Mouse (Mus musculus): ENCODE data around the gene Svep1. TPM values are rescaled to one million over a fixed set of nuclear protein-coding genes. Genes with fewer than 3 reads are reported as not detected.

Svep1 gene
- total and polyA plus RNA-seq, 3 experiments = not detected

DNA sequence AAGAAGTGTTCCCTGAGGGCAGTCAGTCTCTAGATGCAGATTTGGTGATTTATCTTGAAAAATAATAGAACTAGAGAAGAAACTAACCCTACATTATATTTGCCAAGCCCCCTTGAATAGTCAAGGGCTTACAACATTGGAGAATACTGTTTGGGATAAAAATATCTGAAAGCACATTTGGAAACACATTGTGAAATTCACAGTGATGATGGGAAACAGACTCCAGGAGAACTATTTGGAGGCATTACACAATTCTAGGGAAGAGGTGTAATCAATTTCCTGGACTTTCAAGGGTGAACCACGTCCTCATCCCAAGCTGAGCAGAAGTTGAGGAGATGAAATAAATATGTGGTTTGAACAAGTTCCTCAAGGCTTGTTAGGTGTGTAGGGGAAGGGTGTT, 57.5 kb downstream of the Svep1 start:
- no peak overlapping the region for H3K4me3 ChIP-seq (ENCODE audit: control insufficient read depth in 1 of 2, insufficient read depth in 1 of 2, low read depth in 2 of 2, low read length in 2 of 2)
- H3K79me2 ChIP-seq (ENCODE audit: control insufficient read depth, insufficient read depth, low read length, poor library complexity) = no peaks in the 10 kb centered on the region
- H3K9me3 ChIP-seq (replicated peaks; ENCODE audit: insufficient read depth, low read length) = no peaks in the 10 kb centered on the region
- DNase-seq (ENCODE audit: low read depth, low spot score) = no peak
- no peaks in the 10 kb centered on the region for H3K36me3 ChIP-seq (ENCODE audit: control insufficient read depth in 1 of 2, insufficient read depth in 2 of 2, low read length in 2 of 2)
- TF ChIP-seq ZKSCAN1 (IDR thresholded peaks at IDR 0.05; ENCODE audit: low read depth, low read length) (no peak), MAX (IDR thresholded peaks at IDR 0.05; ENCODE audit: low read length) (no peak), KAT2A (conservative IDR thresholded peaks at IDR 0.05; ENCODE audit: low read depth, low read length) (no peak), ZMIZ1 (IDR thresholded peaks at IDR 0.05; ENCODE audit: low read depth, low read length) (no peak), TCF12 (IDR thresholded peaks at IDR 0.05; ENCODE audit: low read depth, low read length) (no peak), BHLHE40 (IDR thresholded peaks at IDR 0.05; ENCODE audit: borderline replicate concordance, low read depth, low read length) (no peak), RCOR1 (IDR thresholded peaks at IDR 0.05; ENCODE audit: low read depth, low read length) (no peak), JUND (IDR thresholded peaks at IDR 0.05; ENCODE audit: low read depth, low read length) (no peak), MAFK (IDR thresholded peaks at IDR 0.05; ENCODE audit: borderline replicate concordance, low read depth, low read length) (no peak), E2F4 (IDR thresholded peaks at IDR 0.05; ENCODE audit: borderline replicate concordance, low read depth, low read length) (no peak), SMC3 (IDR thresholded peaks at IDR 0.05; ENCODE audit: low read depth, low read length) (no peak)
- no peak overlapping the region for H3K27ac ChIP-seq (ENCODE audit: control insufficient read depth, low read depth, low read length)
- no peaks in the 10 kb centered on the region for H3K4me1 ChIP-seq (ENCODE audit: control insufficient read depth in 1 of 2, insufficient read depth in 2 of 2, low read length in 2 of 2)
- H3K27me3 ChIP-seq (ENCODE audit: control insufficient read depth in 1 of 2, insufficient read depth in 2 of 2, low read length in 2 of 2) = no peaks in the 10 kb centered on the region
- no peak overlapping the region for H3K9ac ChIP-seq (ENCODE audit: control insufficient read depth, low read depth, low read length, poor library complexity, severe bottlenecking)

DNA sequence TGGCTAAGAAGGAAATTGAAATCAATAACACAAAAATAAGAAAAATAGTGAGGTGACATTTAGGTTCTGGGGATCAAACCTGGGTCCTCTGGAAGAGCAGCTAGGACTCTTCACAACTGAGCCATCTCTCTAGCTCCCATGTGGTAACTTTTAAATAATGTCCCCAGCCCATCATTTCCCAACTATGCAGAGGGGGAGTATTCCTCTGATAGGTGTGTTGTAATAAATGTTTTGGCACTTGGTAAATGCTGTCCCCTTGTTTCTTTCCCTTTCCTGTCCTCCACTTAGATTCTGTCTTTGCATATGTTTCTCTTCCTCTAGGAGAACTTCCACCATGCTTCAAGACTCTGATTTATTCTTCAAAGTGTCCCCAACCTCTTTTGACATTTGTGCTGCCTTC, 58.1 kb downstream of the Svep1 start:
- Histone ChIP-seq H3K9me3 (replicated peaks; ENCODE audit: insufficient read depth, low read length) (no peaks in the 10 kb centered on the region), H3K27me3 (ENCODE audit: control insufficient read depth in 1 of 2, insufficient read depth in 2 of 2, low read length in 2 of 2) (no peaks in the 10 kb centered on the region), H3K4me1 (ENCODE audit: control insufficient read depth in 1 of 2, insufficient read depth in 2 of 2, low read length in 2 of 2) (no peaks in the 10 kb centered on the region), H3K79me2 (ENCODE audit: control insufficient read depth, insufficient read depth, low read length, poor library complexity) (no peaks in the 10 kb centered on the region), H3K27ac (ENCODE audit: control insufficient read depth, low read depth, low read length) (no peak overlapping the region), H3K4me3 (ENCODE audit: control insufficient read depth in 1 of 2, insufficient read depth in 1 of 2, low read depth in 2 of 2, low read length in 2 of 2) (no peak overlapping the region), H3K9ac (ENCODE audit: control insufficient read depth, low read depth, low read length, poor library complexity, severe bottlenecking) (no peak overlapping the region), H3K36me3 (ENCODE audit: control insufficient read depth in 1 of 2, insufficient read depth in 2 of 2, low read length in 2 of 2) (no peaks in the 10 kb centered on the region)
- no peak for DNase-seq (ENCODE audit: low read depth, low spot score)
- TF ChIP-seq MAX (IDR thresholded peaks at IDR 0.05; ENCODE audit: low read length) = no peak
- TF ChIP-seq NRF1 (IDR thresholded peaks at IDR 0.05; ENCODE audit: insufficient read depth, low read depth, low read length, poor library complexity, severe bottlenecking) = no peak
- no peak for TF ChIP-seq ZMIZ1 (IDR thresholded peaks at IDR 0.05; ENCODE audit: low read depth, low read length)
- no peak for TF ChIP-seq MAZ (IDR thresholded peaks at IDR 0.05; ENCODE audit: low read depth, low read length)

DNA sequence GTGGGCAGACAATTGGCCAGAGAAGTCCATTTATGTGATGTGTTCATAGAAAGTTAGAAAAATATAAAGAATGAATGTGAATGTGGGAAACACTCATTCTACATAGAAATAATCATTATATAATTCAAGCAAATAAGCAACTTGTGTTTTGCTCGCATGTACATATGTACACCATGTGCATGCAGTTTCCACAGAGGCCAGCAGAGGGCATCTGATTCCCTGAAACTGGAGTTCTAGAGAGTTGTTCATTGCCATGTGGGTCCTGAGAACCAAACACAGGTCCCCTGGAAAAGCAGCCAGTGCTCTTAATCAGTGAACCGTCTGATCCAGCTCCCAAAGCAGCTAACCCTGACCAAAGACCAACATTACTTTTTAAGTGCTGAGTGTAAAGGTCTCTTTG, 60.0 kb downstream of the Svep1 start:
- no peak overlapping the region for H3K9ac ChIP-seq (ENCODE audit: control insufficient read depth, low read depth, low read length, poor library complexity, severe bottlenecking)
- peak; percentile 16 for DNase-seq (ENCODE audit: low read depth, low spot score)

More for the DNA sequence above, 60.0 kb downstream of the Svep1 start:
- TF ChIP-seq RAD21 (IDR thresholded peaks at IDR 0.05; ENCODE audit: low read depth, low read length) = peak; percentile 12
- TF ChIP-seq CTCF (IDR thresholded peaks at IDR 0.05 in 2 of 3, conservative IDR thresholded peaks at IDR 0.05 in 1 of 3; ENCODE audit: control insufficient read depth in 1 of 3, insufficient read depth in 1 of 3, low read depth in 2 of 3, low read length in 3 of 3, poor library complexity in 1 of 3, severe bottlenecking in 1 of 3) = peak; percentile 22 to 41 (median 38); a peak in 5 of 6 replicates
- TF ChIP-seq TCF12 (IDR thresholded peaks at IDR 0.05; ENCODE audit: low read depth, low read length) = no peak
- H3K36me3 ChIP-seq (ENCODE audit: control insufficient read depth in 1 of 2, insufficient read depth in 2 of 2, low read length in 2 of 2) = no peaks in the 10 kb centered on the region
- H3K4me3 ChIP-seq (ENCODE audit: control insufficient read depth in 1 of 2, insufficient read depth in 1 of 2, low read depth in 2 of 2, low read length in 2 of 2) = no peak overlapping the region
- no peaks in the 10 kb centered on the region for H3K27me3 ChIP-seq (ENCODE audit: control insufficient read depth in 1 of 2, insufficient read depth in 2 of 2, low read length in 2 of 2)
- H3K79me2 ChIP-seq (ENCODE audit: control insufficient read depth, insufficient read depth, low read length, poor library complexity) = no peaks in the 10 kb centered on the region
- no peaks in the 10 kb centered on the region for H3K4me1 ChIP-seq (ENCODE audit: control insufficient read depth in 1 of 2, insufficient read depth in 2 of 2, low read length in 2 of 2)
- H3K9me3 ChIP-seq (replicated peaks; ENCODE audit: insufficient read depth, low read length) = no peaks in the 10 kb centered on the region
- no peak overlapping the region for H3K27ac ChIP-seq (ENCODE audit: control insufficient read depth, low read depth, low read length)

Data from MEL (cell line).